Mouse (Mus musculus) gastrocnemius, postnatal 14 days (tissue): Measurements from ENCODE around the gene Shc2. TPM values are rescaled to one million over a fixed set of nuclear protein-coding genes. Genes with fewer than 3 reads are reported as not detected.

Experiments
- DNase-seq: peaks from one replicate; pipeline ENCODE4 v3.0.0; 2021; ENCODE audit warnings: mixed read lengths
- intact Hi-C: fragments of 180-260 bp; cut with DNase I; formaldehyde crosslinking; loops from one replicate; pipeline ENCODE4 v1.15.1; 2025; ENCODE audit warnings: low total_unique reads
- total RNA-seq, 2 experiments: library from RNA; stranded (reverse); gene quantifications; 2 replicates each; pipeline ENCODE4 v1.2.3; 2021

Gene Shc2
- total RNA-seq, 2 experiments from 2014 or later = 2.3 to 3.3 TPM

DNA sequence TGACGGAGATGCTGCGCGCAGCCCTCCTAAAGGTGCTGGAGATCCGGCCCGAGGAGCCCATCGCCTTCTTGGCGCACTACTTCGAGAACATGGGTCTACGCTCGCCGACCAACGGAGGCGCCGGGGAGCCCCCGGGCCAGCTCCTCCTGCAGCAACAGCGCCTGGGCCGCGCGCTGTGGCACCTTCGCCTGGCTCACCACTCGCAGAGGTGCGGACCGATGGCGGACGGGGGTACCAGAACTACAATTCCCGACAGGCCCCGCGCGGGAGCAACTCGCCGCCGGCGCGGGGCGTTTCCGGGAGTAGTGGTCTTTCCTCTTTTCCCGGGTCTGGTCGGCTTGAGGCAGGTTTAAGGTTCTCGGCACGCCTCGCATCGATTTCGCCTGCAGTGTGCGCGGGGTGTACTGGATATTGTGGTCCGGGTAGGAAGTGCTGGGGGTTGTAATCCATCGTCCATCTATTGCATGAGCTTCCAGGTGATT is 31.9 kb upstream of the Shc2 start:
- intact Hi-C loops = no loop called here
- DNase-seq = peak; percentile 76

DNA sequence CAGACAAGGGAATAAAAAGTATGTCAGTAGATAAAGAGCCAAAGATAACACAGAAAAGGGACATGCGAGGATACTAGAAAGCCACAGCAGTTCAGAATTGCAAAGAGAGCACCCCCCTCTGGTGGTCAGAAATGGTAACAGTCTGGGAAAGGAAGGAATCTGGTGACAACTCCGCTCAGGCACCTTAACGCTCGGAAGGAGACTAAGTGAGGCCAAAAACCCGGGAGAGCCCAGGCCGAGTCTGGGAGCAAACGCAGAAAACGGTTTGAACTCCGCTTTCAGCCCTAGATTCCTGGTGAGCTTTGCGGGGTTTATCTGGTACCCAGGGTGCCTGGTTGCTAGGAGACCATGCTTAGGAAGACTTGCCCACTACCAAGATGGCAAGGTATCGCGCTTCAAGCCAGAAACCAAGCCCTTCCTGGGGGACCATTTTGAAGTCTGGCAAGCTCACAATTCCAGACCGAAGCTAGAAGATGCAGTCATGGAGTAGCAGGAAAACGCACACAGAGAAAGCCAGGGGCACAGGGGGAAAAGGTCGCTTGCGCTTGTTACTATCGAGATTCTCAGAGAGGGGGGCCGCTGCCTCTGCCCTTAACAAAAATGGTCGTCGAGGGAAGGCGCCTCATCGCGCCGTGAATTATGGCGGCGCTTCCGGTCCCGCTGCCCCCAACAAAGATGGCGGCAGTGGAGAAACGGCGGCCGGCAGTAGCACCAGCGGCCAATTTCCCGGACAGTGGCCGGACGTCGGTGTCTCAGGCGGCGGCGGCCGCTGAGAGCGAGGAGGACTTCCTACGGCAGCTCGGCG is 31.3 kb upstream of the Shc2 start, which contains the start of gene Tpgs1:
Gene Tpgs1 (plus strand): TSS at position 599 of the 805 bp plus-strand sequence.
- intact Hi-C loops = no loop called here
- DNase-seq = peak; percentile 85

- no peak for DNase-seq
- intact Hi-C loops = no loop called here
Observed at GRCm38 (mm10) chr10:79668076-79668475, 30.4 kb upstream of the Shc2 start.

- intact Hi-C loops = no loop called here
Observed at GRCm38 (mm10) chr10:79666493-79666892, 28.8 kb upstream of the Shc2 start.

GRCm38 (mm10) chr10:79665051-79665450 is 27.3 kb upstream of the Shc2 start:
- intact Hi-C loops = no loop called here
- no peak for DNase-seq

More at GRCm38 (mm10) chr10:79666493-79666892, 28.8 kb upstream of the Shc2 start:
- DNase-seq = no peak

DNA sequence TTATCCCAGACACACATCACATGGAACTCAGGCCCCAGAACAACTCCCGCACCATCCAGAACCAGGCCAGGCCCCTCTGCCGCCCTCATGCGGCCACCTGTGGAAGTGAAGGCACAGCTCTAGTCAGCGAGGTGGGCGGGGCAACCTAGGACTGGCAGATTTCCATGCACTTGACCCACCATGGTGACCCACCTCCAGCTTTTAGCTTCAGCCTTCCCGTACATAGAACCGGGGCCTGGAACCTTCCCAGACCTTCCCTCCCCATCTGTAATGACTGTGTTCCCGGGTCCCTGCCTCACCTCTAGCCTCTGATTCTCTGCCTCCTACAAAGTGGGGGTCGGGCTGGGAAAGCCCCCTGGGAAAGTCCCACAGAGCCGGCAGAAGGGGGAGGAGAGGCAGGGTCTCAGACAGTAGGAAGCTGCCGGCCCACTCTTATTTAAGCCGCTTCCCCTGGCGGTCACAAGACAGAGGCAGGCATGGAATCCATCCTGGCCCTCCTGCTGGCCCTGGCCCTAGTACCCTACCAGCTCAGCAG is 26.5 kb upstream of the Shc2 start, which contains the start of gene Madcam1:
Gene Madcam1 (plus strand): TSS at position 429 of the 535 bp plus-strand sequence.
- peak; percentile 68 for DNase-seq
- intact Hi-C loops = loop anchor here (5.0 kb wide), 1 partner anchor 67 kb away; no protein-coding TSS in a partner anchor

- no peak for DNase-seq
- intact Hi-C loops = loop anchor here (5.0 kb wide), 1 partner anchor 65 kb away; no protein-coding TSS in a partner anchor
Observed at GRCm38 (mm10) chr10:79661861-79662260, 24.1 kb upstream of the Shc2 start.

GRCm38 (mm10) chr10:79660298-79660697 is 22.6 kb upstream of the Shc2 start:
- intact Hi-C loops = loop anchor here (5.0 kb wide), 1 partner anchor 63 kb away; no protein-coding TSS in a partner anchor
- DNase-seq = no peak

DNA sequence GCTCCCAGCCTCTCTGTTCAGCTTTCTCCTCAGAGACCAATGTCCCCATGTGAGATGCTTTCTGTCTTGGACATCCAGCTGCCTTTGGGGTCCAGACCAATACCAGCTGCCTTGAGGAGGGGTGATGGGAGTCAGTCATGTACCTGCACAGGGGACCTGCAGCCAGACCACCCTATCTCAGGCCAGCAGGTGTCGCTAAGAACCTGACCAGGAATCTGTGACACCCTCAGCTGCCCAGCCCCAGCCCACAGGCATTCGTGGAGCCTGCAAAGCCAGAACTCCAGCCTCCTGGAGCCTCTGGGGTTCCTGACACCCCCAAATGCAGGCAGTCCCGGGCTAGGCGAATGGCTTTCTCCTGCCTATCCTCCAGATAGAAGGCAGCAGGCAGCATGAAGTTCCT is 21.1 kb upstream of the Shc2 start:
- intact Hi-C loops = no loop called here
- DNase-seq = no peak

GRCm38 (mm10) chr10:79654946-79655395 is 17.3 kb upstream of the Shc2 start:
- DNase-seq = no peak
- intact Hi-C loops = no loop called here

DNA sequence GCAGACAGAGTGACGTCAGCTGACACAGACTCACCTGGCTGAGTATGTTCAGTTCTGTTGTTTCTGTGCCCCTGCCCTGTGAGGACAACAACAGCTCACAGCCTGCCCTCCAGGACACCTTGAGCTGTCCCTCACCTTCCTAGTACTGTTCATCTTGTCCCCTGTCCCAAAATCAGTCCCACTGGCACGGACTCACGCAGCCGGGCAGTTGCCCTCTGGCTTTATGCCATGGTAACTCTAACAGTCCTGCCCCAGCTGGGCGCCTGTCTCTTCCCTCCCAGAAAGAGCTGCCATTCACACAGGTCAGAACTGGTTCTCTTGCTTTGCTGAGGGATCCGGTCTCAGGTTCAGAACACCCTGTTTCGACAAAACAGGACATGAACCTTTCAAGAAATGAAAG is 15.1 kb upstream of the Shc2 start:
- DNase-seq = peak; percentile 31
- intact Hi-C loops = no loop called here

- DNase-seq = peak; percentile 75
- intact Hi-C loops = loop anchor here (5.0 kb wide), 1 partner anchor 52 kb away; no protein-coding TSS in a partner anchor
Observed at GRCm38 (mm10) chr10:79649070-79649751, 11.5 kb upstream of the Shc2 start.

DNA sequence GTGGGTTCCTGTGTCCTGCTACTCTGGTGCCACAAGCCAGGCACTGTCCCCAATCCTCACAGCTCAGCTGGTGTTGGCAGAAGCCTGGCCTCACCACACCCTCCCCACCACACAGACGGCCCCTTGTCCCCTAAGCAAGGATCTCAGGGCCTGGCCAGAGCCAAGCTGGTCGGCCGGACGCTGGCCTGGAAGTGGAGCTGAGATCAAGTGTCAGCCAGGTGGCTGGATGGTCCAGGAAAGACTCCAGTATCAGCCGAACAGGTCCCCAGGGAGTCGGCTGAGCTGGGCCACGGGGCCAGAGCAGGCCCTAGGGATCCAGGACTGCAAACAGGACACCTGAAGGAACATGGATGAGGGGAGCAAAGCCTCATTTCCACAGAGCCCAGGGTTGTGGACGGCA is 8.0 kb upstream of the Shc2 start, which contains the start of gene Odf3l2:
Gene Odf3l2 (minus strand): TSS at position 28 of the 400 bp plus-strand sequence.
- DNase-seq = peak; percentile 69
- intact Hi-C loops = loop anchor here (5.0 kb wide), 1 partner anchor 48 kb away; no protein-coding TSS in a partner anchor

GRCm38 (mm10) chr10:79638486-79639204 is 927 bp upstream of the Shc2 start:
- intact Hi-C loops = no loop called here
- peak; percentile 68 for DNase-seq

GRCm38 (mm10) chr10:79636287-79636686 is 1.4 kb downstream of the Shc2 start:
- intact Hi-C loops = no loop called here
- DNase-seq = no peak

GRCm38 (mm10) chr10:79633006-79633777 is 4.5 kb downstream of the Shc2 start:
- intact Hi-C loops = no loop called here
- no peak for DNase-seq

- no peak for DNase-seq
- intact Hi-C loops = no loop called here
Observed at GRCm38 (mm10) chr10:79631432-79631831, 6.3 kb downstream of the Shc2 start.

- intact Hi-C loops = no loop called here
- no peak for DNase-seq
Observed at GRCm38 (mm10) chr10:79628377-79628776, 9.3 kb downstream of the Shc2 start.
